Mouse (Mus musculus): ENCODE results near the gene Dnajc7.
"Not testable (repeated sequence)": the region's sequence is repeated elsewhere in the genome, so short reads cannot be mapped to it uniquely, and the experiment has no call there.

Dnajc7 gene

GRCm38 (mm10) chr11:100619982-100620381 lies at the start of gene Dnajc7:
Gene Dnajc7, minus strand, starts transcription at chr11:100620168.
- no peak for DNase-seq (ENCODE audit: low read depth, low spot score)

DNA sequence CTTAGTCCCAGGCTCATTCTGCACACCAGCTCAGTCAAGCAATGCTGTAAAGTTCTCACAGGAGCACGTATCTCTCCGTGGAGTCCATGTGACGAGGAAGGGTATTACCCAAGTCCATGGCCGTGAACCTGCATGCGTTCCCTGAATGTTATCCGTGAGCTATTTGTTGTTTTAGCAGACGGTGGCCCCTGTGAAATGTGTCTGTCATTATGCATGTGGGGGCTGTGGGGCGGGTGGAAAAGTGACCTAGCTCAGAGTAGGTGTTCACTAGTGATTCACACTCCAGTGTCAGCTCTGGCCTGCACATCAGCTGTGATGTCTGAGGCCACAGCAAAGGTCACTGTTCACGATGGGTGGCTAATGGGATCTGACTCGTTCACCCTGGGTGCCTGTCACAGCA lies 39.8 kb upstream of the Dnajc7 start:
- no peak for DNase-seq (ENCODE audit: low read depth, low spot score)

DNA sequence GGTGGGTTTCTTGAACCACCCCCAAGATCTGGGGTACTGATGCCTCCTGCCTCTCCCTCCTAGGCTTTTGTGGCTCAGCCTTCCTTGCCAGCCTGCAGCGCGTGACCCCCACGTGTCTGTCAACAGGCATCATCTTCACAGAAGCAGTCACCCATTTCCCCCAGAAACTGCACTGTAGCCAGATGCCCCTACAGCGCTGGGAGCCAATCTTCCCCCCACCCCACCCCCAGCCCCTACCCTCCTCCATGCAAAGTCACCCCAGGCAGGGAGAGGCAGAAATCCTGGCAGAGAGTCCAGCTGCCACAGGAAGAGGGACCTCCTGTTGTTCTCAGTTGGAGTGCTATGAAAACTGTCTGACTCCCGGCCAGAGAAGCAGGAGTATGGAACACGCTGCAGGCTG lies 36.5 kb upstream of the Dnajc7 start:
- DNase-seq (ENCODE audit: low read depth, low spot score), result peak; percentile 32

DNA sequence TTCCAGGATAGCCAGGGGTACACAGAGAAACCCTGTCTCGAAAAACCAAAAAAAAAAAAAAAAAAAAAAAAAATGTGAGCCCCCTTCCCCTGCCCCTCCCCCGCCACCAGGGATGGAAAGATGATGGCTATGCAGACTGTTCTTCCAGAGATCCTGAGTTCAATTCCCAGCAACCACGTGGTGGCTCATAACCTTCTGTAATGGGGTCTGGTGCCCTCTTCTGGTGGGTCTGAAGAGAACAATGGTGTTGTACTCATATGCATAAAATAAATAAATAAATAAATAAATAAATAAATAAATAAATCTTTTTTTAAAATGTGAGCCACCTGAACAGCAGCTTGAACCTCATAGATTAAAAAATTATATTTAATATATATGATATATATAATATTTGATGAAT lies 35.6 kb upstream of the Dnajc7 start:
- not testable (repeated sequence) for DNase-seq (ENCODE audit: low read depth, low spot score)

DNA sequence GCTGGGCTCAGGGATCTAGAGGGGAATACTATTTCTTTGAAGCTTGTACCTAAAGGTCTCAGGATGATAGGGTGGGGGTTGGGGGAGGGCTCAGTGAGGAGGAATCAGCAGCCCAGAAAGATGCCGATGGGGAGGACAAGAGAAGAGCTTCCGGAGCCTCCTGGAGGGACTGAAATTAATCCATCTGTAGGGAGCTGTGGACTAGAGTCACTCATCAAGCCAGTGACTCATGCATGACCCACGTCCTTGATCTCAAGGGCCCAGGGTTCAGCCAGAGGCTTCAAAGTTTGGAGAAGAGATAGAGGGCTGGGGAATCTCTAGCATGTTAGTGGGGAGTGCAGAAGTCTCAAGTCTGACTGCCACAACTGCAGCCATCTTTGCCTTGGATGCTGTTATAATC lies 31.8 kb upstream of the Dnajc7 start:
- DNase-seq (ENCODE audit: low read depth, low spot score), result peak; percentile 20

GRCm38 (mm10) chr11:100651205-100651604 lies 31.2 kb upstream of the Dnajc7 start:
- DNase-seq (ENCODE audit: low read depth, low spot score), result no peak

DNA sequence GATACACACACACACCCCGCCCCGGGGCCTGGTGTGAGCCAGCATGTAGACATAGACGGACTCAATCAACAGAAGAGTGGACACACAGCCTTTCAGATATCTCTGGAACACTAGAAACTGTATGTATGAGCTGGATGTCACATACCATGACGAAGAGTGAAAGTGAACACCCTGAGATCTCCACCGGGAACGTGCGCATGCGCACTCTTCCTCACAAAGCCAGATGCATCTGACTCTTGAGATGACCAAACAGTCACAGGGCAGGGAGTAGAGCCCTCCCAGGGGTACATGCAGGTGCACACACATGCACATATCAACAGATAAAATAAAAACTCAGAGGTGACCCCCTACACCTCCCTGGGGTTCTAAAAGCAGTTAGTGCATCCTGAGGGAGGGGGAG lies 28.4 kb upstream of the Dnajc7 start:
- no peak for DNase-seq (ENCODE audit: low read depth, low spot score)

DNA sequence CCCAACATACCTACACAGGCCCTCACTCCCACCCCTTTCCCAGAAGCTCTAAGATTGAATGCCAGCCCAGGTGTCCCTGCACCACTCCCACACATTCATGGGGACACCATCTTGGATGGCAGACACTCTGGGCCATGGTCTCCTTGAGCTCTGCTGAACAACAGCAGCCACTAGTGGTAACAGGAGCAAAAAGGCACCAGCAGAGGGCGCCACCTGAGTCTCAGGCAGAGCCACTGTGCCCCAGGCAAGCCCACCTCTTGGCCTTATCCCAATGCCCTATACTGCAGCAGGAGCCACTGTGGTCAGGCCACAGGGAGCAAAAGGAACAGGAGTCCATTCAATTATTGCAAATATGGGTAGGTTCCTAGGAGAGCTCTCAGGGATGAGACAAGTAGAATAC lies 26.3 kb upstream of the Dnajc7 start:
- peak; percentile 54 for DNase-seq (ENCODE audit: low read depth, low spot score)

DNA sequence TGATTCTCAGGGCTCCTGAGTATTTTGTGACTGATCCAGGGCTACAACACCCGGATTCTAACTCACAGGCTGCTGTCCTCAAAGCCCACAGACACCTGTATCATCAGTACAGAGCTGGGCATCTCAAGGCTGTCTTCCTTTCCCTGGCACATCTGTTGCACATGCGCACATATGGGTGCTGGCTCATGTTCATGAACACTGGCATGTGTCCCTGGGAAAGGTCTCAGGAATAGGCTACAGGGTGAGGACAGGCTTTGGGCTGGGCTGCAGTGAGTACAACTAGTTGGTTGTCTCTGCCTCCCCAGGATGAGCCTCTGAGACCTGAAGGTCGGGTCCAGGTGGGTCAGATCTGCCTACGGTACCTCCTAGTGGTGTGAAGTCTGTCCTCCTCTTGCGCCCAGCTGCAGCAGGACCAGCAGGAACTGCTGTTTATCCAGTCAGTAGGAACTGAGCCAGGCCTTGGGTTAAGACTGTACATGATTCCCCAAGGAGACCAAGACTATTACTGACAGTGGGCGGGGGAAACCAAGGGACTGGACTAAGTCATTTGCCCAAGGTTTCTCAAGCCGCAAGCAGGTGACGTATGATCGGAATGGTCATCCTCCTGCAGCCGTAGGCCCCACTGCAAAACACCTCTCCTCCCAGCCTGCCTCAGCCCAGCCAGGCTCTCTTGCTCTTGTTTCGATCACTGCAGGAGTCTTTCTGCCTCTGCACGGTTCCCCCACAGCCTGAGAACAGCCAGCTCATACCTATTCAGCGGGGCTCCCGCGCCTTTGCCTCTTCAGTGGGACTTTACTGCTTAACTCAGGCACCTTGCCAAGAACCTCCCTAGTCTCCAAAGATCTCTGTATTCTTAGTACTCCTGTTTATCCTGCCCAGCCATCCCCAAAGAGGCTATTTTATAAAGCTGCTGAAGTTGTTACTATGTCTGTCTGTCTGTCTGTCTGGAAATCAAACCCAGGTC lies 23.9 kb upstream of the Dnajc7 start:
- DNase-seq (ENCODE audit: low read depth, low spot score), result peak; percentile 55

- peak; percentile 88 for DNase-seq (ENCODE audit: low read depth, low spot score)
Observed at GRCm38 (mm10) chr11:100640159-100640906, 20.4 kb upstream of the Dnajc7 start.

DNA sequence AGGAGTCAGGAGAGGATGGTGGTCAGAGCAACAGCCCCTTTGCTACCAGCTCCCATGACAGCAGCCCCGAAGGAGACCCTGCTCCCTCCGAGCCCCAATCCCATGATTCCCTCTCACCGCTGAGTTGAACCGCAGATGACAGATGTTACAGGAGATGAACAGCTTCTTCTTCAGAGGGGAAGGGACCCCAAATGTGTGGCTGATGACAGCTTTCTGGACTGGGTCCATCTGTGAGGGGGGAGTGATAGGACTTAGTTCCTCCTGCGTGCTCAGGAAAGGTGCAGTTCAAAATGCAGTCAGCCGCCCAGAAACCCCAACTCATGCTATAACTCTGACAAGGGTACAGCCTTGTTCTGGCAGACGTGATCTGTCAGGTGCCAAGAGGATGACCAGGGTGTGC lies 14.6 kb upstream of the Dnajc7 start:
- no peak for DNase-seq (ENCODE audit: low read depth, low spot score)

- no peak for DNase-seq (ENCODE audit: low read depth, low spot score)
Observed at GRCm38 (mm10) chr11:100628862-100629352, 8.9 kb upstream of the Dnajc7 start.

- no peak for DNase-seq (ENCODE audit: low read depth, low spot score)
Observed at GRCm38 (mm10) chr11:100628056-100628455, 8.1 kb upstream of the Dnajc7 start.

- DNase-seq (ENCODE audit: low read depth, low spot score), result peak; percentile 64
Observed at GRCm38 (mm10) chr11:100626701-100627195, 6.8 kb upstream of the Dnajc7 start.

DNA sequence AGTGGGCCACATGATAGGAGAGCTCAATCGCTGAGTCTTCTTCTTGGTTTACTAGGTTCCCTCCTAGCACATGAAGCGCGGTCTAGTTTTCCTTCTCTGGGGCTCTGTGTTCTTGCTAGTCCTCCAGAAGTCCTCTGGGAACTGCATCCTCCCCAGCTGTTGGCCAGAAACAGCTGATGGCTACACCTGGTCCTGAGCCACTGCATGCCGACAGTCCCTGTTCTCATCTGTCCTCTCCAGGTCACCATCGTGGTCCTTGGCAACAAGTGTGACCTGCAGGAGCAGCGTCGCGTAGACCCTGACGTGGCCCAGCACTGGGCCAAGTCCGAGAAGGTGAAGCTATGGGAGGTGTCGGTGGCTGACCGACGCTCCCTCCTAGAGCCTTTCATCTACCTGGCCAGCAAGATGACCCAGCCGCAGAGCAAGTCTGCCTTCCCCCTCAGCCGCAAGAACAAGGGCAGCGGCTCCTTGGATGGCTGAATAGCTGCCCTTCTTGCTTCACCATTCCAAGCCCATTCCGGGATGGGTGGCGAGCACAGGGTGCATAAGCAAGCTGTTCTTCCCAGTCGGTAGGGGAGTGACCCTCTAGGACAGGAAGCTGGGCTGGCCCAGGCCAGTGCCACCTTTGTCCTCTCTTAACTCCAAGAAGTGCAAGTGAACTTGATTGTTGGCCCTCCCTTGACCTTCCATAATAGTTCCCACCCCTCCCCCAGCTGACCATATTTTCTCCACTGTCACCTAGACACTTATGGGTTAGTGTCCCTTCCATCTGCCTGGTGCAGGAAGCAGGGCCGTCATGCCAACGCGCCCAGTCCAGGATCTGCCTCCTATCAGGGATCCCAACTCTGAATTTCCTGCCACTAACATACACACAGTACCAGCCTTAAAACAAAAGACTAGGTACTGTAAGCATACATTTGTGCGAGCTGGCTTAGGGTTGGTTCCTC lies 6.1 kb upstream of the Dnajc7 start:
- DNase-seq (ENCODE audit: low read depth, low spot score), result no peak

- no peak for DNase-seq (ENCODE audit: low read depth, low spot score)
Observed at GRCm38 (mm10) chr11:100623867-100624266, 3.9 kb upstream of the Dnajc7 start.

GRCm38 (mm10) chr11:100622714-100623113 lies 2.7 kb upstream of the Dnajc7 start:
- peak; percentile 98 for DNase-seq (ENCODE audit: low read depth, low spot score)

DNA sequence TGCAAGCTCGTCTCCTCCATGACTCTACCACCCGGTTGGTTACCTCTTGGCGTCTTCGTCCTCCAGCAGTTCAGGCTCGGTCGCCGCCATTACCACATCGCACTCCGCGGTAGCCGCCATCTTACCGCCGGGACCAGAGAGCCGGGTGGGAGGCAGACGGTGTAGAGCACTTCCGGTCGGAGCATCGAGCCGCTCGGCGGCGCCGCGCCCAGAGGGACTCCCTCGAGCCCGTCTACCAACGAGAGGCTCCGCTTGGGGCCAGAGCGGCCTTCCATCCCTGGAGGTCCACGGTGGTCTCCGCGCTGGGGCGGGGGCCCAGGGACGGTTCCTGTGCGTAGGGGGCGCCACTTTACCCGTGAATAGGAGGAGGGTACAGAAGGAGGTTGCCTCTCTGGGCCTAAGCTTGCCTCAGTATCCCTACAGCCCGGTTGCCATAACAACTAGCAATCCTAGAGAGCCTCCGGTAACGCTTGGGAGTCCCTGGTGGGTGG lies 438 bp downstream of the Dnajc7 start:
- DNase-seq (ENCODE audit: low read depth, low spot score), result peak; percentile 98

DNA sequence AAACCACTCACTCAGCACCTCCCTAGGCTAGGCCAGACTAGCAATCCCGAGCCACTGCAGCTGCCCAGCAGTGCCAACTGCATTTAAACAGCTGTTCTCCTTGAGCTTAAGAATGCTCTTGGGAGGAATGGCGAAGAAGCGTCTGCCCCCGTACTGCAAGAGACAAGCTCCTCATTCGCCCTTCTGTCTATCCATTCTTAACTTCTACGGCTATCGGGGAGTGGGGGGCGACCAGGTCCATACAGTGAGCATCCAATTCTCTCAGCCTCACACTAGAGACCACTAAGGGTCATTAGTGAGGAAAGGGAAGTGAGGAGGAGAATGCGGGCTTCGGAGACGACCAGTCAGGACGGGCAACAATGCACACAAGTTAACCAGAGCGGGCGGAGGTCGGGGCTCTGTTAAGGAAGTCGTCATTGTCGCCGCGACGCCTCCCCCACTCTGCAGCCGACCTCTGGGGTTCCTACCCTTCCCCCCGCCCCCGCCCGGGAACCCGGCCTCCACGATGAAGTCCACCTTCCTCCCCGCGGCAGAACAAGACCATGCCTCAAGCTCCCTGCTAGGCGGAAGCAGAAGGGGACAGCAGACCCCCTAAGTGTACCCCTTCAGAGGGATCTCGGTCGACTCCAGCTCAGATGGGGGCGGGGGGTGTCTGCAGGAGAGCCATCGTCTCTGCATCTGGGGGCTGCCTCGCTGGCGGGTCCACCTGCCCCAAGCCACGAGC lies 1.0 kb downstream of the Dnajc7 start, which contains the start of gene Nkiras2:
TSS of gene Nkiras2 (plus strand) at position 484 of the 724 bp plus-strand sequence.
- peak; percentile 70 for DNase-seq (ENCODE audit: low read depth, low spot score)

- DNase-seq (ENCODE audit: low read depth, low spot score), result no peak
Observed at GRCm38 (mm10) chr11:100617480-100617879, 2.5 kb downstream of the Dnajc7 start.
